Mouse (Mus musculus): Measurements from ENCODE around the gene Hoxa6. TPM values are rescaled to one million over a fixed set of nuclear protein-coding genes. Genes with fewer than 3 reads are reported as not detected.

Gene Hoxa6
- total and polyA plus RNA-seq, 3 experiments = 0.58 to 2.2 (median 2.1) TPM

DNA sequence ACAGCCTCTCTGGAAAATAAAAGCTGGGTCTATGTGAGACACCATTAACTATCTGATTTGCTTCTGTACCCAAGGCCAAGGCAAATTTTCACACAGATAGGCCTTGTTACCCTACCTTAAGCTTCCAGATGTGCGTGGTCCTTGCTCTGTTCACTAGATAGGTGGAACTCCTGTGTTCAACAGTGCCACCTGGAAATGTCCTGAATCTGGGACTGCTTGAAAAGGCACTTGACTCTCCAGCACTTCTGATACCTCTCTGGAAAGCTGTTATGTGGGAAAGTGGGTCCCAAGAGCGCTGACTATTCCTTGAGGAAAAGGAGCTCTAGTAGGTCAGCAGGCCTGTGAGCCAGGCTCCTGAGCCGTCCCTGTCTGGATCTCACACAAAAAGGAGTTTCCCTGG lies 28.3 kb upstream of the Hoxa6 start:
- in situ Hi-C loops (cut with MboI; ENCODE audit: low pct_ligation_motif_present, low pct_unique_long_range_greater_than_20kb, low sequenced_read_pairs) = no loop called here
- Histone ChIP-seq H3K9me3 (replicated peaks; ENCODE audit: low read length) (peaks cover 39% of the 10 kb centered on the region), H3K36me3 (replicated peaks in 1 of 2; ENCODE audit: control insufficient read depth in 1 of 2, insufficient read depth in 1 of 2, low read length in 1 of 2) (peaks cover 7 to 49% of the 10 kb centered on the region in 2 experiments), H3K27me3 (replicated peaks) (no peaks in the 10 kb centered on the region), H3K4me1 (ENCODE audit: control insufficient read depth in 1 of 2, insufficient read depth in 2 of 2) (peaks cover 0 to 12% of the 10 kb centered on the region in 2 experiments; a peak in 2 of 4 replicates), H3K27ac (ENCODE audit: insufficient read depth, low read depth) (no peak overlapping the region), H3K4me3 (replicated peaks in 1 of 3; ENCODE audit: low read depth in 2 of 3, low read length in 2 of 3, poor library complexity in 1 of 3) (no peak overlapping the region), H3K79me2 (replicated peaks; ENCODE audit: control insufficient read depth, extremely low read depth, insufficient read depth, poor library complexity, severe bottlenecking) (no peaks in the 10 kb centered on the region), H3K4me2 (ENCODE audit: insufficient read depth, low read depth, poor library complexity, severe bottlenecking) (no peak overlapping the region), H3K9ac (ENCODE audit: insufficient read depth, low read depth) (no peak overlapping the region)
- no peak for DNase-seq (ENCODE audit: extremely low read depth)
- dilution Hi-C loops (cut with MboI; ENCODE audit: extremely low pct_ligation_motif_present, extremely low pct_unique_long_range_greater_than_20kb, low sequenced_read_pairs) = no loop called here
- no peak for TF ChIP-seq ZMIZ1 (IDR thresholded peaks at IDR 0.05; ENCODE audit: low read depth, low read length)
- no peak for TF ChIP-seq RAD21 (IDR thresholded peaks at IDR 0.05; ENCODE audit: low read depth, low read length)
- TF ChIP-seq CHD2 (IDR thresholded peaks at IDR 0.05; ENCODE audit: low read length) = no peak
- TF ChIP-seq ZC3H11A (IDR thresholded peaks at IDR 0.05; ENCODE audit: low read depth, low read length) = no peak
- no peak for TF ChIP-seq JUND (conservative IDR thresholded peaks at IDR 0.05; ENCODE audit: low read depth, low read length)
- no peak for TF ChIP-seq MAFK (IDR thresholded peaks at IDR 0.05; ENCODE audit: insufficient replicate concordance, low read length)
- TF ChIP-seq CHD1 (IDR thresholded peaks at IDR 0.05; ENCODE audit: low read depth, low read length) = no peak
- TF ChIP-seq SMC3 (IDR thresholded peaks at IDR 0.05; ENCODE audit: low read depth, low read length) = no peak
- TF ChIP-seq MEF2A (IDR thresholded peaks at IDR 0.05; ENCODE audit: borderline replicate concordance, low read depth, low read length) = no peak
- TF ChIP-seq E2F4 (IDR thresholded peaks at IDR 0.05; ENCODE audit: insufficient replicate concordance, low read depth, low read length) = no peak

DNA sequence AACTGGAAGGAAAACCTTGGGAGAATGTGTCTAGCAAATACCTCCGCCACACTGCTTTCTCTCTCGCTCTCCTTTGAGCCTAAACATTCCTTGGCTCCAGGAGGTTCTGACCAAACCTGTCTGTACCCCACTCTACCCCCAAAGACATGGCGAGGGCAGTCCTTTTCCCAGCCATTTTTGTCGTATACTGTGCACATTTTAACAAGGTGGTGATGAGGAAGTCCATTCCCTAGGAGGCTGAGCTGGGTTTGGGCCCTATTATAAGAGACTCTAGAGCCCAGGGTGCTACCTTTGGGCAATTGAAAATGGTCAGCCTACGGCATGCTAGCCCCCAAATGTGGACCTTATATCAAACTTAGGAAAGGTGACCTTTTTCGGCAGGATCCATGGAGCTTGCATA lies 27.3 kb upstream of the Hoxa6 start:
- Histone ChIP-seq H3K4me3 (replicated peaks in 1 of 3; ENCODE audit: low read depth in 2 of 3, low read length in 2 of 3, poor library complexity in 1 of 3) (no peak overlapping the region), H3K4me2 (ENCODE audit: insufficient read depth, low read depth, poor library complexity, severe bottlenecking) (no peak overlapping the region), H3K9me3 (replicated peaks; ENCODE audit: low read length) (peaks cover 40% of the 10 kb centered on the region), H3K79me2 (replicated peaks; ENCODE audit: control insufficient read depth, extremely low read depth, insufficient read depth, poor library complexity, severe bottlenecking) (no peaks in the 10 kb centered on the region), H3K27ac (ENCODE audit: insufficient read depth, low read depth) (no peak overlapping the region), H3K27me3 (replicated peaks) (no peaks in the 10 kb centered on the region), H3K9ac (ENCODE audit: insufficient read depth, low read depth) (no peak overlapping the region), H3K4me1 (ENCODE audit: control insufficient read depth in 1 of 2, insufficient read depth in 2 of 2) (peaks cover 0 to 7% of the 10 kb centered on the region in 2 experiments; a peak in 2 of 4 replicates), H3K36me3 (replicated peaks in 1 of 2; ENCODE audit: control insufficient read depth in 1 of 2, insufficient read depth in 1 of 2, low read length in 1 of 2) (peaks cover 7 to 54% of the 10 kb centered on the region in 2 experiments)
- dilution Hi-C loops (cut with MboI; ENCODE audit: extremely low pct_ligation_motif_present, extremely low pct_unique_long_range_greater_than_20kb, low sequenced_read_pairs) (no loop called here), in situ Hi-C loops (cut with MboI; ENCODE audit: low pct_ligation_motif_present, low pct_unique_long_range_greater_than_20kb, low sequenced_read_pairs) (no loop called here)
- TF ChIP-seq ETS1 (conservative IDR thresholded peaks at IDR 0.05; ENCODE audit: low read depth, low read length) (no peak), MAX (IDR thresholded peaks at IDR 0.05; ENCODE audit: low read length) (no peak), MYC (IDR thresholded peaks at IDR 0.05; ENCODE audit: low read depth, low read length) (no peak), MAZ (IDR thresholded peaks at IDR 0.05; ENCODE audit: low read depth, low read length) (no peak), CHD2 (IDR thresholded peaks at IDR 0.05; ENCODE audit: low read length) (no peak), NELFE (IDR thresholded peaks at IDR 0.05; ENCODE audit: low read depth, low read length) (no peak)
- no peak for DNase-seq (ENCODE audit: extremely low read depth)

All from CH12.LX (cell line).